Mouse (Mus musculus) left cerebral cortex, adult 9 months (tissue): ENCODE measurements at regions not wholly inside any gene's neighbourhood (a gene's known extent, or its start where the extent isn't known, plus 50 kb on each side); places are given as distances from the start of the nearest gene placed in this dataset.
"Not testable (repeated sequence)": the region's sequence is repeated elsewhere in the genome, so short reads cannot be mapped to it uniquely, and the experiment has no call there.

Experiments used
- DNase-seq, 2 experiments: peaks; one replicate each; pipeline ENCODE4 v3.0.0; 2022; ENCODE audit warnings: low spot score in 2 of 2

- no peak for DNase-seq
Observed at GRCm38 (mm10) chr19:27028834-27029233, 143.2 kb downstream of the Gm815 start.

DNA sequence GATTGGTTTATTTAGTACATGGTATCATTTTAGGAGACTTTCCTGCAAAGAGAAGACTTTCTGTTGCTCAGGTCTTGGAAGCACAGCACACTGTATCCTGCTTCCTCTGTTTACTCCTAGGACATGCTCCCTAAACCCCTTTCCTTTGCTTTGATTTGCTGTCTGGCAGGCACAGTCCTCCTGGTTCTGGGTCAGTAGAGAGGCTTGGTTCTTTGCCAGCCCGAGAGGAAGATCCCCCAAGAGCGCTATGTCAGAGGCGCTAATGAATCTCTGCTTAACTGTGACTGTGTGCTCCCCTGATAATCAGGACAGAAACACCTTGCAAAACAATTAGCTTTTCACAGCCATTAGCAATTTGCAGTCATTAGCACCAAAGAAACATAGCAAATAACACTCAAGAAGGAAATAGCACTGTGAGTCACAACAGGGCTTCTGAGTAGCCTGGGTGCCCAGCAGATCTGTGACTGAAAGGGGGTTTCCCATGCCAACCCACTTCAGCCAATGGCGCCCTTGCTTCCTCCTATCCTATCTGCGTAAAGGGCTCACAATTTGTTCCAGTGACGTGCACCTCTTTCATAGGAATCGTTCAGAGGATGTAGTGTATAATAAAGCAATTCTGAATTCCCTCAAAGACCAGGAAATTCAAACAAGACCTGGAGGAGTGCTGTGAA is 145.5 kb downstream of the Gm815 start:
- DNase-seq, result no peak

DNA sequence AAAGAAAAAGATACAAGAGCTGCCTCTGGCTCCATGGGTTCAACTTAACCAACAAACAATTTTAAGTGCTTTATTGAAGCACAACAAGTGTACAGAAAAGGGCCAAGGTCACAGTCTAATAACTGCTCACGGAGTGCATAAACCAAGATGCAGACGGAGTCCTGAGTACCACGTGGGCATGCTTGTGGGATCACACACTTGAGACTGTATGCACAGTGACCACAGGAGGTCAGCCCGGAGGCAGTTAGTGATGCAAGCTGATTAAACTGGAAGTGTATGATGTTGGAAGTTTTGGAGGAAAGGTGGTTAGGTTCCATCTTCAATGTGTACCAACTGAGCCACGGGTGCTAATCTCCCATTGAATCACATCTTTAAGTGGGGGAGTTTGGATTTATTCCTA is 146.9 kb downstream of the Gm815 start:
- no peak for DNase-seq

DNA sequence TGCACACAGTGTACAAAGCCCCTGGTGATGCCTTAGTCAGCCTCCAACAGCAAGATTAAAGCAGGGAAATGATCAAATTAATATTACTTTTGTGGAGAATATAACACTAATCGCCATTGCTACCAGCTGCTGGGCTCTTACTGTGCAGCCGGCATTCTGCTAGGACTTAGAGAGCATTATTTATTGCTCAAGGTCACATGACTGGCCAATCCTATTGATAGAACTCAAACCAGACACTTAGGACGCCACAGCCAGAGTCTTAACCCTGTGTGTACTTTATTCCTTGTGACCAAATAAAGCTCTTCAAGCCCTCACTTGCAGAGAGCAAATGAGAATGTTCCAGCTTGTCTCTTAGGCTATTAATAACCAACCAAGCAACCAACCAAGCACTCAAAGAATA is 152.6 kb downstream of the Gm815 start:
- DNase-seq, result no peak

- no peak for DNase-seq
Observed at GRCm38 (mm10) chr19:27040321-27041025, 154.8 kb downstream of the Gm815 start.

DNA sequence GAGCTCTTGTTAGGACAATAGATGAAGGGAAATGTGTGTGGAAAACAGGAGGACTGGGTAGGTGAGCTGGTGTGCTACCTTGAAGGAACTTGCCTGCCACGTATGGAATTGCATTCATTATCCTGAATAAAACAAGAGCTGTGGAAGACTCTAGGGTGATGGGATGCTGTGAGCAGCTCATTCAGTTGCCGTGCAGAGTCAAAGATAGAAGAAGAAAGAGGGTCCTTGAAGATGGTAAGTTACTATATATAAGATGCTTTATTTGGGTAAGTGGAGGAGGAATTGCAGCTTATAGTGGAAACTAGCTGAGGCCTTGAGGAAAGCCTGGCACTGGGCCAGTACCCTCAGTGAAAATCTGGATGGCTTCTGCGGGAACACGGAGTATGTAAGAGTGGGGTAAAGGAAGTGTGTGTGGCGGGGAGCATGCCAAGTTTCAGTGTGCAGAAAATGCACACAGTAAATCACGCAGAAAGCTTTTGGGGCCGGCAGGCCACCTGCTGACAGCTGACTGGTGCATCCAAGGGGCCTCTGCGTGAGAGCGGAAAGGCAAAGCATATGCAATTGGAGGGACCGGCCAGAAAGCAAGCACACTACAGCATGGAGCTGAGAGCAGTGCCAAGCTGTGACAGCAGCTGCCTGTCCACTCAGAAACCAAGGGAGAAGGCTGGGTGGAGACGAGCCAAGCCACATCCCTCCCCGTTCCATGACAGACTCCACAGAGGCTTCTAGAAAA is 149.7 kb upstream of the Vldlr start:
- peak; percentile 55 to 79 for DNase-seq

- no peak for DNase-seq
Observed at GRCm38 (mm10) chr19:27073281-27073680, 143.0 kb upstream of the Vldlr start.

- no peak for DNase-seq
Observed at GRCm38 (mm10) chr19:27075019-27075418, 141.3 kb upstream of the Vldlr start.

DNA sequence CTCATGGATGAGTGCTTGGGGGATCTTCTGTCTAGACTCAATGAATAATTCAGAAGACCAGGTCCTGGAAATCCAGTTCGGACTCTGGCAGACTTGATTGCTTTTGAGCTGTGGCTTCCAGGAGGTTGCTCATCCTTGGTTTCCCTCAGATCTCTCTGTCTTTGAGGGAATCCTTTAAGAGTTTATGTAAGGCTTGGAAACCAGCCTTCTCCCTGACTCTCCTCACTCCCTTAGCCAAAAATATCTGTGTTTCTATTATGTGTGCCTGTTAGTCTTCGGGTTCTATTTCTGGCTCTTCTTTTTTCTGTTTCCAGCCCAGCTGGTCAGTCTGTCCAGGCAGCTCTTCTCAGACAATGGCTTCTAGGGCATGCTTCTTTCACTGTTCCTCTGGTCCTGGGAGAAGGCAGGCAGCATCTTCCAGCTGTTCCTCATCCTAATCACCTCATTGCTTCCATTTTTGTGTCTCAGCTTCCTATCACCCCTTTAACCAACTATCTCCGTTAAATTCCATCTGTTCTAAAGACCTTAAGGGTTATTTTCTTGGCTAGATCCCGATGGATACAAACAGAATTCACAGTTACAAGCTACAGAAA is 139.3 kb upstream of the Vldlr start:
- peak in 1 of 2 experiments; percentile 24 for DNase-seq

DNA sequence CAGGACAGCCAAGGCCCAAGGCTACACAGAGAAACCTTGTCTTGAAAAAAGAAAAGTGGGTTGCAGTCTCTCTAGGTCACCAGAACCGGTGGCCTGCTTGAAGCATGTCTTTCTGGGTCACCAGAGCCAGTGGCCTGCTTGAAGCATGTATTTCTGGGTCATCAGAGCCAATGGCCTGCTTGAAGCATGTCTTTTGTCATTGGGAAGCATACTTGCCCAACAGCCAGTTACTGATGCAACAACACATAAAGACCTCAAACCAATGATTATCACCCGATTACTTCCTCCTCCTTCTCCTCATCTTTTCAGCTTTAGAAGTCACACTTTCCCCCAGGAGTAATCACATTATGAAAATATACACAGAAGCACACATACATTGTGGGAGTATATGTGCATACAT is 128.9 kb upstream of the Vldlr start:
- DNase-seq, result no peak

DNA sequence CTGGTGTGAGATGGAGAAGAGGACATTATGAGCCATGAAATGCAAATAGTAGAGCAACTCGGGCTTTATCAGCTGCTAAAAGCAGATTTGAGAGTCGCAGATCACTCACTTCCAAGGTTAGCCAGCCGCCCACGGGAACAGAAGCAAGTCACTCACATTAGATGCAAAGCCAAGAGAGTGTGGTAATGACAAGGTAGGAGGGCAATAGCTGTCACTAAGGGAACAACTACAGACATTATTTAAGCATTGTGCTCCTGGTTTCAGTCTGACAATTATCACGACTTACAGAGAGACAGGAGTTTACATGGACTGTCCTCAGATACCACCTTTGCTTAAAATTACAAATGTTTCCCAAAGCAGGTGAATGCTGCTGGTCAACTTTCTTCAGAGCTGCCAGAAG is 128.5 kb upstream of the Vldlr start:
- no peak for DNase-seq

DNA sequence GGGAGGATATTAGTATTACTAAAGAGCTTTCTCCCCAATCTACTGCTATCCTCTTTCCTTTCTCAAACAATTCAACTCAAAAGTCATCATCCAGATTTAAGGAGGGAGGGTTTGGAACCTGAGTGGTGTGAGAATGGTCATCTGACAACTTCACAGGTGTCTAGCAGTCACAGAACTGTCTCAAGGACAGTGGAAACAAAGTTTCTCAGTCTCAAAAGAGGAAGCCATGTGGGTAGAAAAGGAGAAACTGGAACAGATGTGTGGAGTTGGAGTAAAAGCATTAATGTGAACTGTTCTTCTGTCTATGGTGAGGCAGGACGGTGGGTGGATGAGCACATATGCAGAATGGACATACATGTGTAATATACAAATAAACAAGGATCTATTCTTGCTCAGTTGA is 127.2 kb upstream of the Vldlr start:
- DNase-seq, result no peak

- no peak for DNase-seq
Observed at GRCm38 (mm10) chr19:27091603-27092002, 124.7 kb upstream of the Vldlr start.

DNA sequence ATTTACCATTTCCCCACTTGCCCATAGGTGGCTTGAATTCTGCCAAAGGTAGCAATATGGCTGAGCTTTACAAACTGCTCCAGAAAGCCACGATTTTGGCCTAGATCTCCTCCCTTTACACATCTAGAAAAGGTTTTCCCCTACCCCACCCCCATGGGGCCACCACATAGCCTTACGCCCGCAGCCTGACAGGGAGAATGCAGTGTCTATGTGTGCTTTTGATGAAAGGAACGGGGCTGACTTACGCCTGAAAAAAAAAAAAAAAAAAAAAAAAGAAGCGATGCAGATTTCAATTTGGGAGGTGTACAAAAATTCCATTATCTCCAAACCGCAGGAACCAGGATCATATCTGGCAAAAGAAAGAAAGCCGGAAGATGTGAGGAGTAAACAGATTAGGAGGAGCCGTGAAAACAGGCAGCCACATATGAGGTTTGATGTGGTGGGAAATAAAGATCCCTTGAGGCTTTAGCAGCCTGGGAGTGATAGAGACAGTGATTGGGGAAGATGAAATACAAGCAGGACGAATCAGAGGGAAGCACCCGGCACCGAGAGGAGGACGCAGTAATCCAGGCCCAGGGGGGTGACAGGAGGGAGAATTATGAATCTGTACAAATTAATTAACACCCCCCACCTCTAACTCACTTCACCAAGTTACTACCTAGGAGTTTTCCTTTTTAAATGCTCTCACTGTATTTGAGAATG is 121.4 kb upstream of the Vldlr start:
- DNase-seq, result no peak

DNA sequence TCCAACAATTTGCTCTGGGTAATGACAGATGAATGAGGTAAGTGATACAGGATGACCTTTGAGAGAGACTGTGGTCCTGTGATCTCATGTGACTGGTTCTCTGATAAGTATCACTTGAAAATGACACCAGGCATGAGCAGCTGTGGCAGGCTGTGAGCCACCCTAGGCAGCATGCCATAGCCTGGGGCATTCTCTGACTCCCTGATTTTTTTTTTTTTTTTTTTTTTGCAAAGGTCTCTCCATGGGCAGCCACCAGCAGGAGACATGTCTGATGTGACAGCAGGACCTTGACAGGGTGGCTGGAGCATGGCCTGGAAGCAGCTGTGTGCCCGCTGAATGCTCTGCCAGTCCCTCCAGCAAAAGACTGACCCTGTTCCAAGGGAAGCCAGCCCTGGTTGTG is 116.4 kb upstream of the Vldlr start:
- DNase-seq, result no peak

DNA sequence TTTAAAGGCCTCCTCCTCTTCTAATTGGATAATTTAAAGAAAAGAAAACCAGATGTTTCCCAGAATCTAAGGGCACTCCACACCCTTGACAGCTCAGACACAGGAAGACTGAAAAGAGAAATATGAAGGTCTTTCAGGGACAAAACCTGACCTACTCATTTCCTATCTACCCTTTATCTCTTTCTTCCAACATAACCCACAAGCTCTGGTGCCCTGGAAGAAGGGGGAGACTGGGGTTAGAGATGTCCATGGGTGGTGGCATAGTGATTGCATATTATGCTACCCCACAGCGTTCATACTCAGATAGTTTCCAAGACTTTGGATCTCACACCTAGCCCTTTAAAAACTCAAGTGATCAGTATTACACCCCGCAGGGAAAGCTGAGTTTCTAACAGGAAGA is 105.8 kb upstream of the Vldlr start:
- DNase-seq, result no peak

- no peak for DNase-seq
Observed at GRCm38 (mm10) chr19:27120876-27121275, 95.4 kb upstream of the Vldlr start.

DNA sequence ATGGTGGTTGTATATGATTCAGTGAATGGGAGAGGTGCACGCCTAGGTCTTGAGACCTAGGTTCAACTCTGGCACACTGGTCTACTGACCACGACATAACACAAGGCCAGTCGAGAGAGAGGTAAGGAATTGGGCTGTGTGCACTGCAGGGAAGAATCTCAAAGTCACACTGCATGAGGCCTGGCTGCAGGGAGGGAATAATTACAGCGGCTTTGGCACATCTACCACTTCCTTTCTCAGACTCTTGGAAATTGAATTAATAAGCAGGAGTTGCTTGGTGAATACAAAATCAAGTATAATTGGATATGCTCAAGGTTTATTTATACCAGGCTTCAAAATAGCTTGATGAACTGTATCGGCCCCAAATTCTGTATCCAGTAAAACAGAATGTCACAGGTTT is 93.9 kb upstream of the Vldlr start:
- no peak for DNase-seq

DNA sequence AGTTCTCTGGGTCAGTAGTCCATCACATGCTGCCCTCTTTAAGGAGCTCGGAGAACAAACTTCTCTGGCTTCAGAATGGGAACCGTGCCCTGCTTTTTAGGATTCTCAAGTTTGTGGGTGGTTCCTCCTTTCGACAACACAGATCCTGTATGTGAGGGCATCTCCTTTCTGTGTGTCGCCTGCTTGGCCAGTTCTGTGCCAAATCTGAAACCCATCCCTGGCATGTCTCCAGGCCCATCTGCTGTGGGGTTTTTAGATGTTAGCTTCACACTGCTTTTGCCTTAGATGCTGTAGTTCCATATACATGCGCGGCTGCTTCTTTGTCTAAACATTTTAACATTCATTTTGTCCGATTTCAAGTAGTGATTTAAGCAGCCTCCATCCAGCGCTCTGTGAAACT is 93.0 kb upstream of the Vldlr start:
- peak; percentile 49 to 88 for DNase-seq

GRCm38 (mm10) chr19:27123806-27124469 is 92.3 kb upstream of the Vldlr start:
- DNase-seq, result peak in 1 of 2 experiments; percentile 28

GRCm38 (mm10) chr19:27128501-27128900 is 87.8 kb upstream of the Vldlr start:
- not testable (repeated sequence) for DNase-seq
